14 mouse cellular contexts compared by ENCODE assay signal in the genomic region with DNA sequence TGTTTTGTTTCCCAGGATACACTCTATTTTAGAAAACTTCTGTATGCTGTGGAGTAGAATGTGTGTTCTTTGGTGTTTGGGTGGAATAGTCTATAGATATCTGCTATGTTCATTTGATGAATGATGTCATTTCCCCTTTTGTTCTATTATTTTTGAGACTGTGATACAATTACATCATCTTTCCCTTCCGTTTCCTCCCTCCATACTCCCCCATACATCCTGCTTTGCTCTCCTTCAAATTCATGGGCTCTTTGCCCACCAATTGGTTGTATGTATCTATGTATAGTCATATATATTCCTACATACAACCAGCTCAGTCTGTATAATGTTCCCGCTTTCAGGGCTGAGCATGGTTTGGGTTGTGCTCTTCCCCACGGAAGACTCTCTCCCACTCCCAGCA.
"Had no signal": no experiment of that assay in that cellular context is flagged by ENCODE, and none has a peak within 500 bp of the region (broad histone marks: within the 10 kb centered on the region; RNA-seq: fewer than 3 reads in every experiment).

No protein-coding gene starts in this region.

- DNase-seq: kidney, postnatal 36 days; layer of hippocampus, adult 9-11 months; layer of hippocampus, postnatal 36 days; liver; liver, embryonic 13.5 days; liver, postnatal 0 days; midbrain, embryonic 14.5 days; right cerebral cortex, adult 18-20 months; right cerebral cortex, postnatal 25 days; thymus, postnatal 36 days had no signal

- H3K36me3 ChIP-seq: limb, embryonic 12.5 days; liver, embryonic 13.5 days; midbrain, embryonic 10.5 days; neural tube, embryonic 15.5 days had no signal

- H3K9me3 ChIP-seq: limb, embryonic 12.5 days; liver, embryonic 13.5 days; midbrain, embryonic 10.5 days; neural tube, embryonic 15.5 days had no signal

- H3K4me2 ChIP-seq: limb, embryonic 12.5 days; liver, embryonic 13.5 days; neural tube, embryonic 15.5 days had no signal

- H3K27ac ChIP-seq: limb, embryonic 12.5 days; liver, embryonic 13.5 days; midbrain, embryonic 10.5 days; neural tube, embryonic 15.5 days had no signal

- H3K4me3 ChIP-seq: limb, embryonic 12.5 days; liver, embryonic 13.5 days; midbrain, embryonic 10.5 days; myocyte; neural tube, embryonic 15.5 days had no signal

- H3K27me3 ChIP-seq: limb, embryonic 12.5 days; liver, embryonic 13.5 days; neural tube, embryonic 15.5 days had no signal

- H3K4me1 ChIP-seq: limb, embryonic 12.5 days; liver, embryonic 13.5 days; midbrain, embryonic 10.5 days; neural tube, embryonic 15.5 days had no signal

- ATAC-seq: liver, postnatal 0 days had no signal

- H3K9ac ChIP-seq: limb, embryonic 12.5 days; liver, embryonic 13.5 days; liver, postnatal 0 days; neural tube, embryonic 15.5 days had no signal
